Mouse (Mus musculus) cortical plate, adult 2 months (tissue): ENCODE results near the gene Slain1.

Source experiments
- CTCF ChIP-seq: fragments of 200-500 bp; IDR thresholded peaks from 2 replicates; pipeline ENCODE4 v1.5.1; 2011; ENCODE audit warnings: mild to moderate bottlenecking, control low read depth, low read length; ENCODE audit not compliant: insufficient read depth; ENCODE audit errors: extremely low read depth
- POLR2A ChIP-seq: fragments of 200-500 bp; IDR thresholded peaks from 2 replicates; pipeline ENCODE4 v1.6.1; 2011; ENCODE audit warnings: mild to moderate bottlenecking, low read length, control low read depth; ENCODE audit not compliant: insufficient read depth; ENCODE audit errors: extremely low read depth

GRCm38 (mm10) chr14:103728506-103728905 lies 78.5 kb downstream of the Slain1 start:
- TF ChIP-seq CTCF (no peak), POLR2A (no peak)
